Mouse (Mus musculus): Measurements from ENCODE around the gene Gdnf.

DNA sequence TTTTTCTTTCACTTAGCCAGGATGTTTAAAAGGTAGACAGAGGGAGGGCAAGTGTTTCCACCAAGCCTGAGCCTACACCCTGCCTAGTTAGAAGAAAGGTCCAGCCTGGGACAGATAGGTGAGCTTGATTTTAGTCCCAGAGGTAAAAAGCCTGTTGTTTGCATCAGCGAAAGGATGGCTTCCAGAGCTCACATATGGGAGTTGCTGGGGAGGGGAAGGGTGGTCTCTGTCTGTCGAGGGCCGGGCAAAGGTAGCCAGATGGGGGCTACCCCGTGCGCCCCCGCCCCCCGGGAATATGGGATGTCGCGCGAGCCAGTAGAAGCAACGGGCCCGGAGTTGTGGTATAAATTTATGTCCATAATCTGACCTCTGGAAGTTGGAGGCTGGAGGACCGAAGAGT is 4.3 kb downstream of the Gdnf start:
- TF ChIP-seq CTCF (IDR thresholded peaks at IDR 0.05) (no peak), EP300 (IDR thresholded peaks at IDR 0.05) (no peak)
